Mouse (Mus musculus) ES-E14 (cell line): ENCODE data around the gene Asic2.
A peak's percentile ranks its signal among the peaks of the same experiment; 100 is the strongest.

Experiments
- CHD2 ChIP-seq: IDR thresholded peaks from 2 replicates; pipeline ENCODE4 v1.6.1; 2014; ENCODE audit warnings: mild to moderate bottlenecking, low read depth, low read length, inconsistent platforms
- HCFC1 ChIP-seq: IDR thresholded peaks from 2 replicates; pipeline ENCODE4 v1.6.1; 2012; ENCODE audit warnings: low read length, inconsistent platforms, borderline replicate concordance; ENCODE audit not compliant: insufficient read depth
- MAFK ChIP-seq: IDR thresholded peaks from 2 replicates; pipeline ENCODE4 v1.6.1; 2014; ENCODE audit warnings: mild to moderate bottlenecking, low read depth, low read length, inconsistent platforms; ENCODE audit not compliant: insufficient read depth
- ZC3H11A ChIP-seq: IDR thresholded peaks from 2 replicates; pipeline ENCODE4 v1.6.1; 2012; ENCODE audit warnings: low read depth, mild to moderate bottlenecking, inconsistent platforms, low read length, borderline replicate concordance
- ZNF384 ChIP-seq: IDR thresholded peaks from 2 replicates; pipeline ENCODE4 v1.6.1; 2012; ENCODE audit warnings: low read depth, low read length, inconsistent platforms

- TF ChIP-seq ZNF384 (no peak), HCFC1 (no peak), CHD2 (no peak), MAFK (no peak), ZC3H11A (peak; percentile 32; the same call in 1 of the 2 replicates)
Measured at GRCm38 (mm10) chr11:81152021-81152385, 816.3 kb downstream of the Asic2 start.
